Mouse (Mus musculus): Measurements from ENCODE around the gene Rab31. TPM values are rescaled to one million over a fixed set of nuclear protein-coding genes. Genes with fewer than 3 reads are reported as not detected.

Gene Rab31
- polyA plus RNA-seq, 1 experiment from 2014 or later = 88.8 TPM

GRCm38 (mm10) chr17:65648371-65649174 is 124.0 kb downstream of the Rab31 start:
- Histone ChIP-seq H3K27me3 (replicated peaks; ENCODE audit: control insufficient read depth, insufficient read depth, low read length) (no peaks in the 10 kb centered on the region), H3K9ac (ENCODE audit: low read length) (no peak overlapping the region), H3K27ac (ENCODE audit: low read depth, low read length) (no peak overlapping the region), H3K9me3 (replicated peaks; ENCODE audit: control insufficient read depth, low read length) (no peaks in the 10 kb centered on the region), H3K36me3 (ENCODE audit: control insufficient read depth, insufficient read depth, low read length) (no peaks in the 10 kb centered on the region), H3K4me3 (ENCODE audit: low read depth, low read length) (no peak overlapping the region), H3K4me2 (ENCODE audit: low read length) (no peak overlapping the region), H3K4me1 (ENCODE audit: control insufficient read depth, insufficient read depth, low read length) (no peaks in the 10 kb centered on the region)
- DNase-seq (ENCODE audit: low spot score) (no peak), ATAC-seq (no peak)
- 90% methylated on average over 9 of the region's 9 CpGs for WGBS

GRCm38 (mm10) chr17:65647961-65648360 is 124.6 kb downstream of the Rab31 start:
- Histone ChIP-seq H3K4me3 (ENCODE audit: low read depth, low read length) (no peak overlapping the region), H3K4me1 (ENCODE audit: control insufficient read depth, insufficient read depth, low read length) (no peaks in the 10 kb centered on the region), H3K9ac (ENCODE audit: low read length) (no peak overlapping the region), H3K27ac (ENCODE audit: low read depth, low read length) (no peak overlapping the region), H3K36me3 (ENCODE audit: control insufficient read depth, insufficient read depth, low read length) (no peaks in the 10 kb centered on the region), H3K4me2 (ENCODE audit: low read length) (no peak overlapping the region), H3K9me3 (replicated peaks; ENCODE audit: control insufficient read depth, low read length) (no peaks in the 10 kb centered on the region), H3K27me3 (replicated peaks; ENCODE audit: control insufficient read depth, insufficient read depth, low read length) (no peaks in the 10 kb centered on the region)
- 71% methylated on average over 5 of the region's 5 CpGs for WGBS
- no peak for DNase-seq (ENCODE audit: low spot score)
- no peak for ATAC-seq

- no peaks in the 10 kb centered on the region for H3K9me3 ChIP-seq (replicated peaks; ENCODE audit: control insufficient read depth, low read length)
- no peak overlapping the region for H3K9ac ChIP-seq (ENCODE audit: low read length)
- DNase-seq (ENCODE audit: low spot score) = no peak
- H3K4me1 ChIP-seq (ENCODE audit: control insufficient read depth, insufficient read depth, low read length) = no peaks in the 10 kb centered on the region
- 79% methylated on average over 6 of the region's 6 CpGs for WGBS
- H3K4me2 ChIP-seq (ENCODE audit: low read length) = no peak overlapping the region
- H3K27me3 ChIP-seq (replicated peaks; ENCODE audit: control insufficient read depth, insufficient read depth, low read length) = no peaks in the 10 kb centered on the region
- no peak overlapping the region for H3K27ac ChIP-seq (ENCODE audit: low read depth, low read length)
- ATAC-seq = no peak
- H3K36me3 ChIP-seq (ENCODE audit: control insufficient read depth, insufficient read depth, low read length) = no peaks in the 10 kb centered on the region
- H3K4me3 ChIP-seq (ENCODE audit: low read depth, low read length) = no peak overlapping the region
These were observed 125.3 kb downstream of the Rab31 start for GRCm38 (mm10) chr17:65647226-65647625.

GRCm38 (mm10) chr17:65643579-65643978 is 129.0 kb downstream of the Rab31 start:
- no peak overlapping the region for H3K27ac ChIP-seq (ENCODE audit: low read depth, low read length)
- no peaks in the 10 kb centered on the region for H3K9me3 ChIP-seq (replicated peaks; ENCODE audit: control insufficient read depth, low read length)
- no peaks in the 10 kb centered on the region for H3K4me1 ChIP-seq (ENCODE audit: control insufficient read depth, insufficient read depth, low read length)
- no peak overlapping the region for H3K4me2 ChIP-seq (ENCODE audit: low read length)
- ATAC-seq = no peak
- 93% methylated on average over 5 of the region's 5 CpGs for WGBS
- H3K27me3 ChIP-seq (replicated peaks; ENCODE audit: control insufficient read depth, insufficient read depth, low read length) = no peaks in the 10 kb centered on the region
- no peaks in the 10 kb centered on the region for H3K36me3 ChIP-seq (ENCODE audit: control insufficient read depth, insufficient read depth, low read length)
- no peak overlapping the region for H3K9ac ChIP-seq (ENCODE audit: low read length)
- no peak overlapping the region for H3K4me3 ChIP-seq (ENCODE audit: low read depth, low read length)
- DNase-seq (ENCODE audit: low spot score) = no peak

GRCm38 (mm10) chr17:65643051-65643521 is 129.5 kb downstream of the Rab31 start:
- H3K36me3 ChIP-seq (ENCODE audit: control insufficient read depth, insufficient read depth, low read length) = no peaks in the 10 kb centered on the region
- no peak overlapping the region for H3K4me2 ChIP-seq (ENCODE audit: low read length)
- no peak overlapping the region for H3K4me3 ChIP-seq (ENCODE audit: low read depth, low read length)
- no peak overlapping the region for H3K9ac ChIP-seq (ENCODE audit: low read length)
- ATAC-seq (0 out of 2 replicates have a peak, but pooled peaks have one; percentile 42), DNase-seq (ENCODE audit: low spot score) (peak; percentile 34)
- H3K27me3 ChIP-seq (replicated peaks; ENCODE audit: control insufficient read depth, insufficient read depth, low read length) = no peaks in the 10 kb centered on the region
- no peaks in the 10 kb centered on the region for H3K9me3 ChIP-seq (replicated peaks; ENCODE audit: control insufficient read depth, low read length)
- no peaks in the 10 kb centered on the region for H3K4me1 ChIP-seq (ENCODE audit: control insufficient read depth, insufficient read depth, low read length)
- WGBS = 35% methylated on average over 10 of the region's 10 CpGs
- H3K27ac ChIP-seq (ENCODE audit: low read depth, low read length) = no peak overlapping the region

GRCm38 (mm10) chr17:65642578-65642991 is 130.0 kb downstream of the Rab31 start:
- H3K36me3 ChIP-seq (ENCODE audit: control insufficient read depth, insufficient read depth, low read length) = no peaks in the 10 kb centered on the region
- H3K27me3 ChIP-seq (replicated peaks; ENCODE audit: control insufficient read depth, insufficient read depth, low read length) = no peaks in the 10 kb centered on the region
- no peaks in the 10 kb centered on the region for H3K4me1 ChIP-seq (ENCODE audit: control insufficient read depth, insufficient read depth, low read length)
- 31% methylated on average over 5 of the region's 5 CpGs for WGBS
- no peak overlapping the region for H3K27ac ChIP-seq (ENCODE audit: low read depth, low read length)
- H3K4me3 ChIP-seq (ENCODE audit: low read depth, low read length) = no peak overlapping the region
- ATAC-seq (no peak), DNase-seq (ENCODE audit: low spot score) (no peak)
- no peak overlapping the region for H3K9ac ChIP-seq (ENCODE audit: low read length)
- no peak overlapping the region for H3K4me2 ChIP-seq (ENCODE audit: low read length)
- no peaks in the 10 kb centered on the region for H3K9me3 ChIP-seq (replicated peaks; ENCODE audit: control insufficient read depth, low read length)

- Histone ChIP-seq H3K36me3 (ENCODE audit: control insufficient read depth, insufficient read depth, low read length) (no peaks in the 10 kb centered on the region), H3K4me2 (ENCODE audit: low read length) (no peak within 1 kb of the TSS), H3K9ac (ENCODE audit: low read length) (no peak within 1 kb of the TSS), H3K4me1 (ENCODE audit: control insufficient read depth, insufficient read depth, low read length) (no peaks in the 10 kb centered on the region), H3K9me3 (replicated peaks; ENCODE audit: control insufficient read depth, low read length) (no peaks in the 10 kb centered on the region), H3K27ac (ENCODE audit: low read depth, low read length) (no peak within 1 kb of the TSS), H3K27me3 (replicated peaks; ENCODE audit: control insufficient read depth, insufficient read depth, low read length) (no peaks in the 10 kb centered on the region), H3K4me3 (ENCODE audit: low read depth, low read length) (no peak within 1 kb of the TSS)
- 89% methylated on average over 11 of the region's 11 CpGs for WGBS
- DNase-seq (ENCODE audit: low spot score) (no peak), ATAC-seq (no peak)
These were observed 130.8 kb downstream of the Rab31 start, which contains the start of gene Txndc2 for GRCm38 (mm10) chr17:65641734-65642218. TSS of gene Txndc2 (minus strand) at chr17:65642168.

- Histone ChIP-seq H3K4me1 (ENCODE audit: control insufficient read depth, insufficient read depth, low read length) (no peaks in the 10 kb centered on the region), H3K36me3 (ENCODE audit: control insufficient read depth, insufficient read depth, low read length) (no peaks in the 10 kb centered on the region), H3K4me2 (ENCODE audit: low read length) (no peak overlapping the region), H3K27ac (ENCODE audit: low read depth, low read length) (no peak overlapping the region), H3K4me3 (ENCODE audit: low read depth, low read length) (no peak overlapping the region), H3K9ac (ENCODE audit: low read length) (no peak overlapping the region), H3K27me3 (replicated peaks; ENCODE audit: control insufficient read depth, insufficient read depth, low read length) (no peaks in the 10 kb centered on the region), H3K9me3 (replicated peaks; ENCODE audit: control insufficient read depth, low read length) (no peaks in the 10 kb centered on the region)
- ATAC-seq (no peak), DNase-seq (ENCODE audit: low spot score) (no peak)
- 69% methylated on average over 1 of the region's 1 CpGs for WGBS
These were observed 133.4 kb downstream of the Rab31 start for GRCm38 (mm10) chr17:65639144-65639543.

- H3K27me3 ChIP-seq (replicated peaks; ENCODE audit: control insufficient read depth, insufficient read depth, low read length) = no peaks in the 10 kb centered on the region
- no peak overlapping the region for H3K4me2 ChIP-seq (ENCODE audit: low read length)
- ATAC-seq (no peak), DNase-seq (ENCODE audit: low spot score) (no peak)
- 89% methylated on average over 14 of the region's 14 CpGs for WGBS
- no peak overlapping the region for H3K27ac ChIP-seq (ENCODE audit: low read depth, low read length)
- no peak overlapping the region for H3K9ac ChIP-seq (ENCODE audit: low read length)
- H3K9me3 ChIP-seq (replicated peaks; ENCODE audit: control insufficient read depth, low read length) = no peaks in the 10 kb centered on the region
- no peak overlapping the region for H3K4me3 ChIP-seq (ENCODE audit: low read depth, low read length)
- no peaks in the 10 kb centered on the region for H3K4me1 ChIP-seq (ENCODE audit: control insufficient read depth, insufficient read depth, low read length)
- no peaks in the 10 kb centered on the region for H3K36me3 ChIP-seq (ENCODE audit: control insufficient read depth, insufficient read depth, low read length)
These were observed 136.7 kb downstream of the Rab31 start for GRCm38 (mm10) chr17:65635715-65636360.
